Mouse (Mus musculus) cerebellum, adult 11-12 months (tissue): ENCODE data around the gene Sema3a.

Experiments used
- DNase-seq: peaks from one replicate; pipeline ENCODE4 v3.0.0; 2022

The Sema3a gene

DNA sequence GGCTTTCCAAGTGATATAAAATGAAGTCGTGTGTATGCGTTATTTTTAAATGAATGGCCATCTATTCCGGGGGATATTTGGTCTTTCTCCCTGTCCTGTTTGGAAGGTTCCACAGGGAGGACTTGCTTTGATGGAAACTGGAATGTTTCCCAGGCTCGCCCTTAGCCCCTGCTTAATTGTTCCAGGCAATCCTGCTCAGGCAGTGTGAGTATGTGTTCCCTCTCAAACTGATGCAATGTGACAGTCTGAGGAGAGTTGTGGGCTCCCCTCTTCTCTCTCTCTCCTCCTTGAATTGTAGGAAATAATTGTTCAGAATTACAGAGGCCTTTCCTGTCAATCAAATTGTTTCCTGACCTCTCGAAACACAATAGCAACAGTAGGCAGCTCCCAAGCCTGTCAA is 202.1 kb downstream of the Sema3a start:
- DNase-seq: no peak

DNA sequence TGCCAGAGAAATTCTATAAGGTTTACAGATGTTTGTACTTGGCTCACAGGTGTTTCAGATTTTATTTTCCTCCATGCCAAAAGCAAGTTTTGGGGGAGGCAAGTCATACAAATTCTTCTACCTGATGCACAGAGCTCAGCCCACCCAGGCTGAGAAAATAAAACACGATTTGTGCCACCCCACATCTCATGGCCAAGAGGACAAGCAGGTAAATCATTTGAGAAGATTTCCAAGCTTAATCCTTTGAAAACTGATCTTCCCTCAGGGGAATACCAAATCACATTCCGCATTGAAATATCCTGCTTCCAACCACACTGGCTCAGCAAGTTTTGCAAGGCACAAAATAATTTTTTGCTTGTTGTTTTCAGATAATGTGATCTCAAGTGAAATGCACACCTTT is 206.2 kb downstream of the Sema3a start:
- no peak for DNase-seq

DNA sequence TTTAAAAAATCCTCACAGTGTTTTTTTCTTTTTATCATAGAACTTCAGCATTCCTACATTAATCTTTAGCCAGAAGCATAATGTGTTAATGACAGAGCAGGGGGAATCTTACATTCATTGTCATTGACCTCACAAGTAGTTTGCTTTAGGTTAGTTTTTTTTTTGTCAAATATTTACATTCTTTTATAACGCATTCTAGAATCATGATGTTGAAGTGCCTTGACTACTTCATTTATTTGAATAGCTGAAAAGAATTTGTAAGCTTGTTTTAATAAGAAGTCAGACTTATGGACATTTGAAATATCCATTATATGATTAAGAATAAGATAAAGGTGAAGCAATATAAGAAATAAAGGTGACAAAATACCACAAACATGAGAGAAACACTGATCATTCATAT is 212.5 kb downstream of the Sema3a start:
- no peak for DNase-seq

DNA sequence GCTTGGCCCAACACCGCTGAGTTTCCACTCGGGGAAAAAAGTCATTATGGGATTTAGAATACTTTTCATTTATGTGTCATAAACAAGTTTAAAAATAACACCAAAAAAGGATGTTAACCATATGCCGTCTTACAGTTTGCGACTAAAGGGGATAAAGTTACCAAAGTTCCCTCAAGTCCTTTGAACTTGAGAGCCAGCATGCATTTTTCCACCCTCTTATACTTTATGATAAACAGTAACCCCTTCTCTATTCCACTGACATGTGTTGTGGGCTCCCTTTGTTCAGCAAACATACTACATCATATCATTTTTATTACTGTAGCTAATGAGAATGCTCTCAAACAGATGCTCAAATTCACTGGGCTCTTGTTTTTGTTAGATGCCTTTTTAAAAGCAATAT is 221.9 kb downstream of the Sema3a start:
- no peak for DNase-seq

DNA sequence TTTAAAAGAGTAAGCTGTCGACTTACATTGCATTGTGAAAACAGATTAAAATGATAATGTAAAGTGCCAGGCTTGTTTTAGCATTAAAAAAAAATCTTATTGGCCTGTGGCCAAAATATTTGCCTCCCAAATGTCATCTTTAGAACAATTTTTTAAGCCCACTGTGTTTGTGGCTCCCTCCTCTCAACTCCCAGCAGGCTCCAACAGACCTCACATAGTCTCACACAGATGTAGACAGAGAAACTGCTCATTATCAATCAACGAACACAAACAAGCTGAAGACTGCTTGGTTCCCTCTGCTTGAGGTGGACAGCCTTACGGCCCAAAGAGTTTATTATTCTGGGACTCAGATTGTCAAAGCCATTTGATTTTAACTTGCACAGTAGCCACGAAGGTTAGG is 226.4 kb downstream of the Sema3a start:
- DNase-seq: no peak

DNA sequence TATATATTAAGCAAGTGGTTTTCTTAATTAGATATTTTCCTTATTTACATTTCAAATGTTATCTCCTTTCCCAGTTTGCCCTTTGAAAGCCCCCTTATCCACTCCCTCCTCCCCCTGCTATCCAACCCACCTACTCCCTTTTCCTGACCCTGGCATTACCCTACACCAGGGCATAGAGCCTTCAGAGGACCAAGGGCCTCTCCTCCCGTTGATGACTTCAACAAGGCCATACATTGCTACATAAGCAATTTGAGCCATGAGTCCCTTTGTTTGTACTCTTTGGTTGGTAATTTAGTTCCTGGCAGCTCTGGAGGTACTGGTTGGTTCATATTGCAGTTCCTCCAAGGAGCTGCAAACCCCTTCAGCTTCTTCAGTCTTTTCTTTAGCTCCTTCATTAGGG is 227.8 kb downstream of the Sema3a start:
- DNase-seq: no peak

DNA sequence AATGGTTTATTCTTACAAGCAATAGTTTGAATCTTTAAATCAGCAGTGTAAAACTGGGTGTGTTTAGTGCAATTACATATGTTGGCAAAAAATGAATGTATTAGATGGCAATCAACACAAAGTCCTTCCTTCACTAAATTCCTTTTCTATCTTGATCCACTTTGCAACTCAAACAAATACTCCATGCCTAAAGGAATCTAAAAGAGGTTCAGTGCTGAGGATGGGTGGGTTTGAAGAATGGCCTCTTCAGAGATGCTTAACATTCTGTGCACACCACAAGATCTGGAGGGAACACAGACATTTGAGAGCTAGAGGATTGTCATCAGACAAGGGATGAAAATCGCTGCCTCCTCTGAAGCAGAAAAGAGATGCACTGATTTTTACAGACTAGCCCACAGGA is 228.3 kb downstream of the Sema3a start:
- no peak for DNase-seq

DNA sequence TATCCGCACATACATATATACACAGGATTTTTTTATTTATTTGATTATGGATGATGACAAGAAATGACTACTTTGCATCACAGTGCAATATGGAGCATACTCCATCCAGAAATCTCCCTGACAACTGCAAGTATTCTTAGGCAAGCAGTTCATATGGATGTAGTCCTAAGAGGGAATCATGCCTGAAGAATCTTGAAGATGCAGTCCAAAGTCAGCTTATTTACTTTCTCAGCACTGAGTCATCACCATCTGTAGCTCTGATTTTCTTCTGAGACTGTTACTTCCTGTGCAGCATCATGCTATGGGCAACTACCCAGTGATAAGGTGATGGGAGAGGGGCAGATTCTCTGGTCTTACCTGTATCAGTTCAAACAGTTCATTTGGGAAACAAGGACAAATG is 229.7 kb downstream of the Sema3a start:
- no peak for DNase-seq

DNA sequence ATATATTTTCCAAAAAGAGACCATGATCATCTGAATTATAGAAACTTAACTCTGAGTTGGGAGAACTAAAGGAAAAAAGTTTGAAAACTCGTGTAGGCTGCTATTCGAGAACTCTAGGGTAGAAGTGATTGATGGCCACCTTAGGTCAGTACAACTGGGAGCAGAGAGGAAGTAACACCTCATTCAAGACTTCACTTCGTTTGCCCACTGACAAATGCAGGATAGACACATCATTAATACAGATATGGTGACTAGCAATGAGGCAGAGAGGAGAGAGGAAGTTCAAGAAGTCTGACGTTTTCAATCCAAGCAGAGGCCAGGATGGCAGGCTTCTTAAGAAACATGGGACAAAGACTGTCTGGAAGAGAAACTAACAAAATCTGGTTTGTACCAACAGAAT is 233.6 kb downstream of the Sema3a start:
- no peak for DNase-seq

DNA sequence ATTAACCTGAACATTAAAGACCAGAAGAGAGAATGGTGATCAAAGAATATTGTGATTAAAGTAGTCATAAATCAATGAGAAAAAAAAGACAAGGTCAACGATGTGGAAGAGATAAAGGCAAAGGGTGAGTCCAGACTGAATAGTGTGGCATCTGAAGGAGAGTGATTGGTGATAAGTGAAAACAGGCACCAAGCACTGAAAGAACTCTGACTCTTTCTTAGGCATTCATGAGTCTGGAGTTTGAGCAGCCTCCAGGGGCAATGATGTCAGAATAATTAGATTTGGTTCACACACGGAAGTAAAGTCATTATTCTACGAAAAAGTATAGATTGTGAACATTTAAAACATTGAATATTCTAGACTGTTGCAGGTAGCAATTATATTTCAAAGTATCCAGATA is 235.5 kb downstream of the Sema3a start:
- no peak for DNase-seq

DNA sequence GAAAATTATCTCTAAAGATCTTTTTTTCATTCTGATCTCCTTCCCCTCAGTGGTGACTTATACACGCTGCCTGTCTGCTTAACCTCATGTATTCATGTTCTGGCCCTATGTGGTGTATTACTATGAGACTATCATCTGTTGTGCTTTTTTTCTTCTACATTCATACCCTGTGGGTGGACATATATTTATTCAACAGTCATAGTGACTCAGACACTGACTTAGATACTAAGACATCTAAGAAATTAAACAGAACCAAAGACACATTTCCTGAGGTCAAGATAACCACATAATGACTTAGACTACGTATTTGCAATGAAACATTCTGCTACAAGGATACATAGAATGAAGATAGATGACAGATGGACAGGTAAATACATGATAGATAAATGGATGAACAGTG is 239.9 kb downstream of the Sema3a start:
- no peak for DNase-seq

DNA sequence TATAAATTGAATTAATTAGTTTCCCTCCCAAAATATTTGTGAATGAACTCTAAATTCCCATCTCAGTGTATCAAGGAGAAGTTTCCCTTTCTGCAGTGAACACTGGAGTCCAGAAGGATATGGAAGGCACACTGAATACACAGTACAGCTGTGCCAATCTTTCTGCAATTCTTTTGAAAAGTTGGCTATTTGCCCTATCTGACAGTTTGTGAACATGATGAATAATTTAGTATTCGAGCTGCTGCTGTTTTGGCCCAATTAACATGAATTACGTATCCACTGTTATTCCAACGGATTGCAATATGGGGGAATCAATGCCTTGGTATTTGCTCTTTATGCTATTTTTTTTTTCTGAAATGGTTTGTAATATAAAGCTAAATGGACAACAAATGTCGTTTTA is 254.0 kb downstream of the Sema3a start:
- DNase-seq: no peak

DNA sequence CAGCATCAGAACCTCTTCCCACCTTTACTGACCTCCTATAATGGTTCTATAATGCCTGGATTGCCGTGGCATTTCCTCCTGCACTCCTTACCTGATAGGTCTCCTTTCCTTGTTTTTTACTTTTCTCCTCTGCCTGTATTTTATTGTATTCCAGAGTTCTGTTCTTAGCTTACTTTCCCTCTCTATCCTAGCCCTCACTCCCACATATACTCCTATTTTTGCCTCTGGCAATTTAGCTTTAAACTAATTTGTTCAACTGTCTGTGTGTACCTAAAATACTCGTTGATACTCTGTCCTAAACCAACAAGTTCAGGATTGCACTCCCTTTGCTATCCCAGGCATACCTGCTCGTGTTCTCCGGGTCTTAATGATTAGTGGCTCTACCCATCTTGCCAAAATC is 258.8 kb downstream of the Sema3a start:
- DNase-seq: no peak

DNA sequence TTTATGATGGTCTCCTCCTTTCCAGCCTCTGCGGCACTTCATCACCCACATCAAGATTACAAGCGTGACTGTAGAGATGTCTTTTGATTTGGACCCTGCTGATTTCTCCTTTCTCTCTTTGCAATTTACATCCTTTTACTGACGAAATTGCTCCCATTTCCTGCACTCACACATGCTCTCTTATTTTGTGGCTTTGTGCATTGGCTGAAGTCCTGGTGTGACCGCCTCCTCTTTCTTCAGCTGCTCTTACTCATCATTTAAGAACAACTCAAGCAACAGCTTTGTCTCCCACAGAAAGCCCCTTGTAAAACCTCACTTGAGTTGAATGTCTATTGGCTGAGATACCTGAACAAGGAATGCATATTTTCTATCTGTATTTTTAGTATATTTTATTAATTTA is 259.5 kb downstream of the Sema3a start:
- no peak for DNase-seq

DNA sequence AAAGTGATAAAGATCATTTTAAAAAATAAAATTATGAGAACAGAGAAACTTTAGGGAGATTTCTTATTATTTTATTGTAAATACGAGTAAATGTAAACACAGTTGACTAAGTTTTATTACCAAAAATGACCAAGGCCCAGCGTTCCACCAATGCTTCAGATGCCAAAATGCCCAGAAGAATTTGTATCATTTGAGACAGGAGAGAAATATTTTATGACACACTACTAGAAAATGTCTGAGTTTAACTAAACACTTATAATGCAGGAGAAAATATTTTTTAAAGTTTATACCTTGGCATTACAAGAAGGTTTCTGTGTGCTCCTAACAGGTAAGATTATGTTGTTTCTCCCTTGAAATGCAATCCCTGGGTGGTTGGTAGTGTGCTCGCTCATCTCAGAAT is 261.4 kb downstream of the Sema3a start:
- DNase-seq: no peak

DNA sequence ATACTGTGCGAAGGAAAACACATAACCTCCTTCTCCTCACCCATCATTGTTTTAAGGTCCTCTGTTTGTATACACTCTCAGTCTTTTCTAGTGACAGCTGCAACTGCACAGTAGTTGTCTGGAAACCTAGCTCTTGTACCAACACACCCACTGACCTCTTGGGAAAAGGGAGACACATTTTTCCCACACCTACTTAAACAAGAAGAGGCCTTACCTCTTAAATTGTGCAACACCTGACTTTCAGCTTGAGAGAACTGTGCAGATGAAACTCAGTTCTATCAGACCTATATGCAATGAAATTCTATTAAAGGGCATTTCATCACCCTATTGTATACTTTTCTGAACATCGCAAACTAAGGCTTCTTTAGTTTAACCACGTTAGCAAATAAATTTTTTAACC is 262.5 kb downstream of the Sema3a start:
- DNase-seq: no peak

DNA sequence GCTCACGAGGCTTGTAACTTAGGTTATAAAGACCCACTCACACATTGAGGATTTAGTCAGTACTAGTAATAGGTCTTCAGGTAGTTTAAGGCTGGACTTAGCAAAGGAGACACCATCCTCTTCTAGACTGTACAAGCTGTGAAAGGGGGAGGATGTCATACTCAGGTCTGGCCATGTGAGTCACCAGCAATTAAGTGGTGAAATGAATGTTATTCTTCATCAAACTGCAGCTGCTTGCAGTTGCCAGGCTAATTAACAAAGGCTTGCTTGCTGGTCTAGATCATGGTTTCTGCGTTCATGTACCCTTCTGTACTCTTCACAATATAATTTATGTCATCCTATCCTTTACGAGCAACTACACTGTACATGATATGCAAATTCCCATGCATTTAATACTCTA is 264.8 kb downstream of the Sema3a start:
- no peak for DNase-seq

DNA sequence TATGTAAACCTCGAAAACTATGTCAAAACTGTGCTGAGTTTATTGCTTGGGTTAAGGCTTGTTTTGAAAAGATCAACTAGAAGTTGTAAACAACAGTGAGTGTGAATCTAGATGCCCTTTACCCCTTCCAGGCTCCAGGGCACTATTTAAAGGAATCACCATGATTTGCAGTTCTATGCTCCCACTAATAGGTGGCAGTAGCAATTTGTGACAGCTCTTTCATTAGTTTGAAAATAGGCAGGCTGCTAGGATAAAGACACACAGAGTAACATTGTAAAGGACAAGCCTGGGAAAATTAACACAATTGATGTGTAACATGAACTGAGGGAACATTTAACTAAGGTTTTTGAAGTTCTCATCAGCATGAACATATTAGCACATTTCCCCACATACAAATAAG is 280.2 kb downstream of the Sema3a start:
- DNase-seq: no peak

DNA sequence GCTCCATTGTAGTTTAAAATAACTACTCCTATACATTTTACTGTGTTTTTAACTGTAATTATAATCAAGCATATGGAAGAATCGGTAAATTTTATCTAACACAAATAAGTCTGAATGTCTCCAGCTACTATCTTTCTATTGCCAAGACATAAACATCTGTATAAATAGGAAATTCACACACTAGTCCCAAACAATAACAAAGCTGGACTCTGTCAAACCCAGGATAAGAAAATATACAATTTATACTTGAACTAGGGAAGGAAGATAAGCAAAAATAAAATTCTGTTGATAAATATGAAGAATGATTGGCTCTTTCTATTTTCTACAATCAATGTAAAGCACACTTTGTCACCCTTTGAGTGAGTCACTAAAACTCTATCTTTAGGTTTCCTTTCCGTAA is 280.9 kb downstream of the Sema3a start:
- DNase-seq: no peak

DNA sequence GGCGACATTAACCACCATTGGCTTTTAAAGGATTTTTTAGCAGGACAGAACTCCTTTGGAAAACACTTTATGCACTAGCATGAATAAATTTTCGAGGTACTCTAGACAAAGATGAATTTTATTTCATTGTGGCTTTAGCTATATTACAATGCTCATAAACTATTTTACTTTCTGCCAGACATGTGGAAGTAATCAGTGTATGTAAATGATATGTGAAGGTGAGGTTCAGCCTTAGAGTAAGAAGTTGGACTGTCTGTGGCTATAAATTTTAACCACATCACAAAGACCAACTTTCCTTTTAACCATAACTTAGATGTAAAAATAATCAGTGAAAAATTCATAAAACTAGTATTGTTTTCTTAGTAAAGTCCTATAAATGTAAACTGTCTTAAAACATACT is 286.7 kb downstream of the Sema3a start:
- no peak for DNase-seq

DNA sequence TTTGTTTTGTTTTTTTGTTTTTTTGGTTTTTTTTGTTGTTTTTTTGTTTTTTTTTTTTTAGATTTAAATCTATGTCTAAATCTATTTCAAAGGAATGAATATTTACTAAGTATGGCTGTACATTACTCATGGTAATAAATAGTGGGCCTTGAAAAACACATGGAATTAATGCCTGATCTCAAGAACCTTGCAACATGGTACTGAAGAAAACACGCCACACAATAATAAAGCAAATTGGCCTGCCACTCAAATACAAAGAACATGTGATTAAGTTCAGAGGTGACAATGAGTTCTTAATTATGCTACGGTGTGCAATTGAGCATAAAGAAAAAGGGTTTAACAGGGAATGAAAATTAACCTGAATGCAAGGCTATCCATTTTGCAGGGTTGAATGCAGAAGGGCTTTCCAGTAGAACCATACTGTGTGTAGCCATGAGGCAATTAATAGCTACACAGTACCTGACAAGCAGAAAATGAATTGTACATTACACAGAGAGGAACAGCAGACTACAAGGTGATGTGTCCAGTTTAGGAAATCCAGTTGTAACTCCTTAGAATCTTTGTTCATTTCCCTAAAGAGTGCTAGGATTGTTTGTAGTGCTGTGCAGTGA is 288.8 kb downstream of the Sema3a start:
- DNase-seq: no peak

DNA sequence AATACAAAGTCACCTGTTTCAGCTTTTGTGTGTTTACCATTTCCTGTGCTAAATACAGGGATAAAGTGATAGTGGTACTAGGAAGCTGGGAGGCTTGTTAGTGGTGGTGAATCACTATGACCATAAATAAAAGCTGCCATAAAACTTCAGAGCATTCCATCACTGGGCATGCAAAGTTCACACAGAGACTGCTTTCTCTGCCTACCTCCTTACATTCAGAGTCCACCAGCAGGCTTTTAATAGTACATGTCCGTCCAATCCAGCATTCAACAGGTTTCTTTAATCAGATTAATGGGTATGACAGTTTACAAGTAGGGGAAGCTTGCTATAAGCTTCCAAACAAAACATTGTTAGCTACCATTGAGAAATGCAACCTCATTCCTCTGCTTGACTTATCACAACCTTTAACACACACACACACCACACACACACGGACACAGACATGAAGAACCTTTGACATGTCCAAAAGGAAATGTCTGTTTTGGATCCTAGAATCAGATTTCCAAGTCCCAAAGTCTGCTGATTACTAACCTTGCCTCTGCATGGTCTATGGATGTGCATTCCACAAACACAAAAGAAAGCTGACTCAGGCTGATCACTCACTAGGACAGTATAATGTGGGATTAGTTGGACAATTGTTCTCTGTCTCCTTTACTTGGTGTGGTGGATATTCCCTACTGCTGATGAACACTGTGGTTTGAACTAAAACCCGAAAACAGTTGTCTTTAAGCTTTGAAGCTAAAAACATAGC is 291.9 kb downstream of the Sema3a start:
- DNase-seq: no peak

DNA sequence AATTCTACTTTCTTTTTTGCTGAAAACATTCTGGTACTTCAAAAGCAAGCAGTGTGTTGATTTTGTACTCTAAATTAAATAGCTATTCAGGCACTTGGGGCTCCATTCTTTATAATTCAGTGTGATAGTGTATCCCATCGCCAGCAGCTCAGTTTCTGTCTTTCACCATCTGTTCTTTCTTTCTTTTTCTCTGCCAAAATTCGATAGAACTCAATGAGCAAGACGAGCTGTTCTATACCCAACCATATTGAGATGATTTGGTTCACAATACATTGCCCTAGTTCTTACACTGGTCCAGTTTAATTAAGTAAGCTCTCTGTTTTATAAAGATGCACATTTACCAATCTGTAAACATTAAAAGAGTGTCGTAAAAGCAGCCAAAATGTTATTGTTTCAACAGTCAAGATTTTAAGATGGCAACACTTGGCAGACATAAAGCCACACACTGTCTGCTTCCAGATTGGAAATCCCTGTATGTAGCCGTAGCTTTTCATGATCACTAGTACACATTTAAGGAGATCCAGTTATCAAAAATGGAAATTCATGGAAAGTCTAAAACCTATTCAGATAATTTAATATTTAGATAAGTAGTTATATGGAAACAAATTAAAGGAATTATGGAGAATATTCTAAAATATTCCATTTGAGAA is 296.2 kb downstream of the Sema3a start:
- DNase-seq: no peak

DNA sequence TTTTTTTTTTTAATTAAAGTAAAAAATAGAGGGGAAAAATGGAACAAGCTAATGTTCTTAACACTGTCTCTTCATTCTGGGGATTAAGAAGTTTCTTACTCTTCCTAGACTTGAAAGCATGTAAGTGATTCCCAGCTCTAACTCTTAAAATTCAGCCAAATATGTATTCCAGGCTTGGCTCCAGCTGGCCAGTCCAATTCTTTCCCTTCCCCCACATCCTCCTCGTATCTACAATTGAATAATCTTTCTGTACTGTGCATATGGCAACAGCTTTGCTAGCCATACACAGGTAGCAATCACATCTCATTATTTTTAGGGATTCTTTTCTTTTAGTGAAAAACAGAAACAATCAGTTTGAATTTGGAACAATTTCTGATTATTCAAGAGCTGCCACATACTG is 303.5 kb downstream of the Sema3a start:
- peak; percentile 3 for DNase-seq

DNA sequence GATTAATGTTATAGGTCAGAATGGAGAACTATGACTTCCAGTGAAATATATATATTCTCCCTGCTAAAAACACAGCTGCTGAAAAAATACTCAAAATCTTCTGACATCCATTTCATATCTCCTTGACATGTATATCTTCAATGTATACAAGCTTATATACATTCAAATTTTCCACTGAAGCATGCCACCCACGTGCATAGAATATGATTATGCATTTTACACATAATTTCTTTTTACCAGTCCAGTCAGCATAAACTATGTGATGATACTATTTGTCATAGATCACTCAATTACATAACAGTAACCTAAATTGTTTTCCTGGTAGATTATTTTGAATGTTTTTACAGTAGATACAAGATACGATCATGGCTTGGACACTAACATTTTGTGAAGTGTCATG is 306.6 kb downstream of the Sema3a start:
- no peak for DNase-seq
